Mouse (Mus musculus): ENCODE results near the gene Cd3e.

DNA sequence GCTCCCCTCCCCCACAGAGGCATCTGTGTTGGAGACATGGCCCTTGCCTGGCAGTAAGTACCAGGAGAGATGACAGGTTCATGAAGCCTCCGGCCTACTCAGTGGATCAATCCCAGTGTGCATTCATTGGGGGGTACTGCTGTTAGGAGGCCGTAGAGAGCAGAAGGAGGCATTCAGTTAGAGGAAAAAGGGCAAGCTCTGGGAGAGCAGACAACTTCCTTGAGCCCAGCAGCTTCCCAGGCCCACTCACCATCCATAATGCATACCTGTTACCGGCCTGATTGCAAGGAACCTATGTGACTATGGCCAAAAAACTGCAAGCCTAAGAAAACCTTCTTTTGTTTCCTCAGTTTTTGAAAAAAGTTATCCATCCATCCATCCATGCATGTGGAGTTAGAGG, 25.1 kb upstream of the Cd3e start:
- TF ChIP-seq GATA1 (IDR thresholded peaks at IDR 0.05; ENCODE audit: low read length), result no peak
- TF ChIP-seq TAL1 (IDR thresholded peaks at IDR 0.05; ENCODE audit: low read length), result no peak
